Mouse (Mus musculus) MEL (cell line): ENCODE measurements at regions not wholly inside any gene's neighbourhood (a gene's known extent, or its start where the extent isn't known, plus 50 kb on each side); places are given as distances from the start of the nearest gene placed in this dataset.

Experiments
- DNase-seq: peaks from one replicate; pipeline ENCODE4 v3.0.0; 2011; ENCODE audit warnings: low read depth, low spot score
- H3K27ac ChIP-seq: 2 replicates; pipeline ENCODE4 v1.5.1; 2012; ENCODE audit warnings: low read depth, mild to moderate bottlenecking, control low read depth, low read length, moderate library complexity; ENCODE audit not compliant: control insufficient read depth
- H3K27me3 ChIP-seq, 2 experiments: fragments of 150-350 bp in 1 of 2; sonication (generic) in 1 of 2; 2 replicates each; pipeline ENCODE4 v1.6.1; 2012; ENCODE audit warnings: low read length in 2 of 2, mild to moderate bottlenecking in 2 of 2, improper control_type of control experiment in 1 of 2, moderate library complexity in 1 of 2; ENCODE audit not compliant: insufficient read depth in 2 of 2, control insufficient read depth in 1 of 2
- H3K36me3 ChIP-seq, 2 experiments: 2 replicates each; pipeline ENCODE4 v1.6.1; 2012 to 2014; ENCODE audit warnings: low read length in 2 of 2, improper control_type of control experiment in 1 of 2, inconsistent platforms in 1 of 2, mild to moderate bottlenecking in 1 of 2; ENCODE audit not compliant: insufficient read depth in 2 of 2, control insufficient read depth in 1 of 2
- H3K4me1 ChIP-seq, 2 experiments: fragments of 150-350 bp in 1 of 2; sonication (generic) in 1 of 2; 2 replicates each; pipeline ENCODE4 v1.6.1; 2012; ENCODE audit warnings: low read length in 2 of 2, improper control_type of control experiment in 1 of 2, mild to moderate bottlenecking in 1 of 2; ENCODE audit not compliant: insufficient read depth in 2 of 2, control insufficient read depth in 1 of 2
- H3K4me3 ChIP-seq, 2 experiments: fragments of 150-350 bp in 1 of 2; sonication (generic) in 1 of 2; 2 replicates each; pipeline ENCODE4 v1.5.1; 2012; ENCODE audit warnings: low read depth in 2 of 2, low read length in 2 of 2, mild to moderate bottlenecking in 2 of 2, moderate library complexity in 2 of 2, control low read depth in 1 of 2, improper control_type of control experiment in 1 of 2; ENCODE audit not compliant: control insufficient read depth in 1 of 2, insufficient read depth in 1 of 2
- H3K79me2 ChIP-seq: 2 replicates; pipeline ENCODE4 v1.6.1; 2012; ENCODE audit warnings: mild to moderate bottlenecking, low read length, moderate library complexity; ENCODE audit not compliant: control insufficient read depth, poor library complexity, insufficient read depth
- H3K9ac ChIP-seq: 2 replicates; pipeline ENCODE4 v1.6.1; 2012; ENCODE audit warnings: low read depth, mild to moderate bottlenecking, control low read depth, low read length, moderate library complexity; ENCODE audit not compliant: control insufficient read depth, poor library complexity, severe bottlenecking
- H3K9me3 ChIP-seq: fragments of 150-350 bp; sonication (generic); replicated peaks from 2 replicates; pipeline ENCODE4 v1.6.1; 2012; ENCODE audit warnings: mild to moderate bottlenecking, low read length, improper control_type of control experiment, moderate library complexity; ENCODE audit not compliant: insufficient read depth
- BHLHE40 ChIP-seq: IDR thresholded peaks from 2 replicates; pipeline ENCODE4 v1.6.1; 2012; ENCODE audit warnings: low read depth, mild to moderate bottlenecking, inconsistent platforms, low read length, improper control_type of control experiment, borderline replicate concordance
- CHD1 ChIP-seq: IDR thresholded peaks from 2 replicates; pipeline ENCODE4 v1.6.1; 2012; ENCODE audit warnings: low read depth, mild to moderate bottlenecking, inconsistent platforms, low read length, improper control_type of control experiment
- CHD2 ChIP-seq: IDR thresholded peaks from 2 replicates; pipeline ENCODE4 v1.6.1; 2011; ENCODE audit warnings: low read length, improper control_type of control experiment
- ETS1 ChIP-seq: IDR thresholded peaks from 2 replicates; pipeline ENCODE4 v1.6.1; 2012; ENCODE audit warnings: low read depth, mild to moderate bottlenecking, inconsistent platforms, low read length, improper control_type of control experiment, moderate library complexity
- GABPA ChIP-seq: IDR thresholded peaks from 2 replicates; pipeline ENCODE4 v1.6.1; 2012; ENCODE audit warnings: low read depth, mild to moderate bottlenecking, inconsistent platforms, low read length, improper control_type of control experiment, moderate library complexity
- GATA1 ChIP-seq: IDR thresholded peaks from 2 replicates; pipeline ENCODE4 v1.6.1; 2011; ENCODE audit warnings: low read depth, low read length, improper control_type of control experiment
- HCFC1 ChIP-seq: IDR thresholded peaks from 2 replicates; pipeline ENCODE4 v1.6.1; 2012; ENCODE audit warnings: low read depth, mild to moderate bottlenecking, inconsistent platforms, low read length, improper control_type of control experiment, moderate library complexity
- JUND ChIP-seq: IDR thresholded peaks from 2 replicates; pipeline ENCODE4 v1.6.1; 2011; ENCODE audit warnings: low read depth, mild to moderate bottlenecking, improper control_type of control experiment, low read length
- KAT2A ChIP-seq: conservative IDR thresholded peaks from 2 replicates; pipeline ENCODE4 v1.6.1; 2012; ENCODE audit warnings: low read depth, low read length, improper control_type of control experiment, inconsistent platforms
- MEF2A ChIP-seq: IDR thresholded peaks from 2 replicates; pipeline ENCODE4 v1.6.1; 2014; ENCODE audit warnings: low read depth, mild to moderate bottlenecking, inconsistent platforms, low read length, improper control_type of control experiment; ENCODE audit not compliant: poor library complexity, insufficient replicate concordance, severe bottlenecking; ENCODE audit errors: extremely low read depth
- NRF1 ChIP-seq: IDR thresholded peaks from 2 replicates; pipeline ENCODE4 v1.6.1; 2014; ENCODE audit warnings: low read depth, mild to moderate bottlenecking, inconsistent platforms, low read length, improper control_type of control experiment, moderate library complexity; ENCODE audit not compliant: poor library complexity, insufficient read depth, severe bottlenecking
- POLR2A ChIP-seq, 2 experiments: IDR thresholded peaks; 2 replicates each; pipeline ENCODE4 v1.6.1; 2011 to 2012; ENCODE audit warnings: low read length in 2 of 2, mild to moderate bottlenecking in 2 of 2, control low read depth in 1 of 2, improper control_type of control experiment in 1 of 2, low read depth in 1 of 2, moderate library complexity in 1 of 2; ENCODE audit not compliant: control insufficient read depth in 1 of 2, insufficient read depth in 1 of 2, poor library complexity in 1 of 2
- POLR2AphosphoS5 ChIP-seq: IDR thresholded peaks from 2 replicates; pipeline ENCODE4 v1.6.1; 2012; ENCODE audit warnings: low read depth, borderline replicate concordance, mild to moderate bottlenecking, inconsistent platforms, low read length, moderate library complexity, mixed read lengths
- RCOR1 ChIP-seq: IDR thresholded peaks from 2 replicates; pipeline ENCODE4 v1.6.1; 2012; ENCODE audit warnings: low read depth, mild to moderate bottlenecking, inconsistent platforms, low read length, improper control_type of control experiment
- TAL1 ChIP-seq: IDR thresholded peaks from 2 replicates; pipeline ENCODE4 v1.6.1; 2012; ENCODE audit warnings: mild to moderate bottlenecking, inconsistent platforms, low read length, moderate library complexity, mixed read lengths
- TCF12 ChIP-seq: IDR thresholded peaks from 2 replicates; pipeline ENCODE4 v1.6.1; 2014; ENCODE audit warnings: low read depth, mild to moderate bottlenecking, inconsistent platforms, low read length, improper control_type of control experiment, moderate library complexity
- UBTF ChIP-seq: IDR thresholded peaks from 2 replicates; pipeline ENCODE4 v1.6.1; 2012; ENCODE audit warnings: low read depth, mild to moderate bottlenecking, inconsistent platforms, low read length, improper control_type of control experiment, moderate library complexity, borderline replicate concordance; ENCODE audit not compliant: insufficient read depth
- USF1 ChIP-seq: IDR thresholded peaks from 2 replicates; pipeline ENCODE4 v1.6.1; 2014; ENCODE audit warnings: low read depth, mild to moderate bottlenecking, inconsistent platforms, low read length, improper control_type of control experiment, moderate library complexity
- ZC3H11A ChIP-seq: IDR thresholded peaks from 2 replicates; pipeline ENCODE4 v1.6.1; 2012; ENCODE audit warnings: low read depth, mild to moderate bottlenecking, inconsistent platforms, low read length, improper control_type of control experiment

DNA sequence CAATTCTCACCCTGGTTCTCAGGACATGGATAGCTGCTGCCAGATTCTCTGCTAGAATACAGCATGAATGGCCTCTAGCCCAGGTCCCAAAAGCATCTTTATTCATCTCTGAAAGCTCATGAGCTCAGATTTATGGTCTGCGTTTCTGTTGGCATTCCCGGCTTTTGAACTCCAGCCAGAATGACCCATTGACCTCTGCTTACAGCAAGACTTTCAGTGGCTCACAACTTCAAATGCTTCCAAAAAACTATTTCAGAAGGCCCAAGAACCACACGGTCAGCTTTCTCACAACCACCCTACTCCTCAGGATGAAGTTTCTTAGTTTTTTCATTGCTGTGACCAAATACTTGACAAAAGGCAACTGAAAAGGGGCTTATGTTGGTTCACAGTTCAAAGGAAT, 729.9 kb upstream of the Car8 start:
- TF ChIP-seq RCOR1, result no peak
- TF ChIP-seq KAT2A, result no peak
- no peak for TF ChIP-seq POLR2A (IDR thresholded peaks at IDR 0.05; ENCODE audit: control insufficient read depth in 1 of 2, insufficient read depth in 1 of 2, low read depth in 1 of 2, low read length in 2 of 2, poor library complexity in 1 of 2)
- TF ChIP-seq GABPA, result no peak
- no peak for TF ChIP-seq ZC3H11A
- no peak for TF ChIP-seq TAL1
- TF ChIP-seq GATA1, result no peak
- TF ChIP-seq TCF12, result no peak
- TF ChIP-seq POLR2AphosphoS5, result no peak
- no peak for TF ChIP-seq CHD1
- TF ChIP-seq BHLHE40, result no peak
- no peak for TF ChIP-seq HCFC1
- no peak for TF ChIP-seq USF1
- TF ChIP-seq UBTF, result no peak
- no peak for TF ChIP-seq CHD2
- no peak for TF ChIP-seq MEF2A

DNA sequence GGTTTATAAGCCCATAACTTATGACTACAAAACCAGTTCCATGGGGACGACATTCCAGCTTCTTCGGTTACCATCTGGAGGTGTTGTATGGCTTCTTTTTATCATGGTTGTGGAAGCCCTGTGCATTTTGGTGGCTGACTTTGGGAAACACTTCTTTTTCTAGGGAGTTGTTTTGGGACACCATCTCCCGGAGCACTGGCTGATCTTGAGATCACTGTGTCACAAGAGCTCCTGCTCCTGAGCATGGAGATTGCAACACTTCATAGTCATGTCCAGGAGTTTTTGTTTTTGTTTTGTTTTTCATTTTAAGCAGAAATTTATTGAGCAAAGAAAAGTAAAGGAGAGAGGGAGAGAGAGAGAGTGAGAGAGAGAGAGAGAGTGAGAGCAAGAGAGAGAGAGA, 729.1 kb upstream of the Car8 start:
- DNase-seq, result no peak
- no peaks in the 10 kb centered on the region for H3K4me1 ChIP-seq

More for the DNA sequence above, 729.9 kb upstream of the Car8 start:
- Histone ChIP-seq H3K9ac (no peak overlapping the region), H3K27me3 (no peaks in the 10 kb centered on the region), H3K36me3 (no peaks in the 10 kb centered on the region), H3K79me2 (no peaks in the 10 kb centered on the region), H3K27ac (no peak overlapping the region), H3K4me3 (no peak overlapping the region), H3K9me3 (no peaks in the 10 kb centered on the region), H3K4me1 (no peaks in the 10 kb centered on the region)
- DNase-seq, result no peak

More for the DNA sequence above, 729.1 kb upstream of the Car8 start:
- no peaks in the 10 kb centered on the region for H3K27me3 ChIP-seq
- H3K27ac ChIP-seq, result no peak overlapping the region
- no peaks in the 10 kb centered on the region for H3K36me3 ChIP-seq
- no peak for TF ChIP-seq GABPA
- no peak for TF ChIP-seq NRF1
- no peak for TF ChIP-seq CHD2
- TF ChIP-seq JUND, result no peak
- no peak for TF ChIP-seq ETS1
- H3K9ac ChIP-seq, result no peak overlapping the region
- H3K4me3 ChIP-seq, result no peak overlapping the region
- H3K79me2 ChIP-seq, result no peaks in the 10 kb centered on the region
- H3K9me3 ChIP-seq, result no peaks in the 10 kb centered on the region
